Mouse (Mus musculus) kidney, adult 2 months (tissue): Measurements from ENCODE around the gene Gak.

Source experiments
- CTCF ChIP-seq: fragments of 200-500 bp; conservative IDR thresholded peaks from 2 replicates; pipeline ENCODE4 v1.5.1; 2011; ENCODE audit warnings: low read depth, mild to moderate bottlenecking, control low read depth, low read length, moderate library complexity, mixed read lengths; ENCODE audit not compliant: insufficient read depth, insufficient read length
- POLR2A ChIP-seq: fragments of 200-500 bp; IDR thresholded peaks from one replicate; pipeline ENCODE4 v1.6.1; 2011; ENCODE audit warnings: low read depth, low read length, control low read depth

- TF ChIP-seq CTCF, result no peak
- no peak for TF ChIP-seq POLR2A
Observed at GRCm38 (mm10) chr5:108662772-108663171, 33.2 kb upstream of the Gak start.
